Mouse (Mus musculus) fat pad, adult 2 months (tissue): Measurements from ENCODE around the gene Slc16a14.

Experiments used
- DNase-seq: peaks from one replicate; pipeline ENCODE4 v3.0.0-alpha.2; 2011; ENCODE audit warnings: low read depth, low spot score; ENCODE audit errors: extremely low read depth

Gene Slc16a14

GRCm38 (mm10) chr1:84912571-84912970 lies 22.4 kb downstream of the Slc16a14 start:
- DNase-seq = no peak

- DNase-seq = no peak
Observed at GRCm38 (mm10) chr1:84910177-84910804, 24.6 kb downstream of the Slc16a14 start.

- no peak for DNase-seq
Observed at GRCm38 (mm10) chr1:84904467-84904866, 30.5 kb downstream of the Slc16a14 start.

GRCm38 (mm10) chr1:84899156-84899555 lies 35.8 kb downstream of the Slc16a14 start:
- DNase-seq = no peak

DNA sequence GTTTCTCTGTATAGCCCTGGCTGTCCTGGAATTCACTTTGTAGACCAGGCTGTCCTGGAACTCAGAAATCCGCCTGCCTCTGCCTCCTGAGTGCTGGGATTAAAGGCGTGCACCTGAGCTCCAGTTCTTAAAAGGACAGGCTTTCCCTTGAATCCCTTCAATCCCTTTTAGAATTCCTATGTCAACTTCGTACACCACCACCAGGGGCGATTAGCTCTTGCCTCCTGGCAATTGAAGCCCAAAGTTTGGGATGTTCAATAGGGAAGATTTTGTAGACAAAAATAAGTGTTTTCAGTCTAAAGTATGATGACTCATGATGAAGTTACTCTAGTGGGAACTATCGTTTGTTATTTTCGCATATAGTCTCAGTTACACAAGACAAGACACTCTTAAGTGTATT lies 37.6 kb downstream of the Slc16a14 start:
- no peak for DNase-seq

DNA sequence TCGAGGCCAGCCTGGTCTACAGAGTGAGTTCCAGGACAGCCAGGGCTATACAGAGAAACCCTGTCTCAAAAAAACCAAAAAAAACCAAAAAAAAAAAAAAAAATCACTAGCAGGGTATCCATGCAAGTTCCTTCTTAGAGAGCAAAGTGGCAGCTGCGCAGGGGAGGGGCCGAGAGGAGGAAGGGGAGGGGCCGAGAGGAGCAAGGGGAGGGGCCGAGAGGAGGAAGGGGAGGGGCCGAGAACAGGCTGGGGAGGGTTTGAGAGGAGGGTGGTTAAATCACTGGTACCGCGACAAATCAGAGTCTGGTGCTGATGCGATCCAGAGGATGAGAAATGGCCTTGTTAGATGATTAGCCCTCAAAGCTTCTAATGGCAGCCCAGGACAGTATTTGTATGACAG lies 43.2 kb downstream of the Slc16a14 start:
- DNase-seq = no peak

DNA sequence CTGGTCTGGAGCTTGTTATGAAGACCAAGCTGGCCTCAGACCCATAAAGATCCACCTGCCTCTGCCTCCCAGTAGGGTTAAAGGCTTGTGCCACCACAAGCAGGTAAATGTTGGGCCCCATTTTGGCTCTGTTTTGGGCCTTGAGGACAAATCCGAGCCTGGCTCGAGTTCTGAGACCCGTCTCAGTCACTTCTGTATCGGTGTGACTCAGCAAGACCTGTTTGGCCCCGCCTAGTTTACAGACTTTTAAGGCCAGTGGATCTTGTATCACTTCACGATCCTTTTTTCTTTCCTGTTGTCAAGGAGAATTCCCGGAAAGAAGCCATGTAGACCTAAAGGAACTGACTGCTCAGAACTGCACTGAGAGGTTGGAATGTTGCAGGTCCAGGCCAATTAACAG lies 44.4 kb downstream of the Slc16a14 start:
- no peak for DNase-seq

DNA sequence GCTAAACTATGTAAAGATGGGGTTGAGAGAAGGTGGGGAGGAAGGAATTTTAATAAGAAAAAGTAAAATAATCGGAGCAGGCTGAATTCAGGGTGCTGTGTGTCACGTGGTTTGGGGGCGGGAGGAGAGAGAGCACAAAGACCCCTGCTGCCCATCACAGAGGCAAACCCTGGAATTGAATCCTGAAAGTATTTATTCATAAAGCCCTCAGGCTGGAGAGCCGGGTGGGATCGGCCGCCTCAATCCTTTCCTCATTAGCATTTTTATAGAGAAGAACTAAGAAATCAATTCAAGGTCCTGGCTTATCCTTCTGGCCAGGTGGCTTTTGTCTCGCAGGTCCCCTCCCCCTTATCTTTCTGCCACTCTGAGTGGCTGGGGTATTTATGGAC lies 44.9 kb downstream of the Slc16a14 start:
- DNase-seq = no peak

DNA sequence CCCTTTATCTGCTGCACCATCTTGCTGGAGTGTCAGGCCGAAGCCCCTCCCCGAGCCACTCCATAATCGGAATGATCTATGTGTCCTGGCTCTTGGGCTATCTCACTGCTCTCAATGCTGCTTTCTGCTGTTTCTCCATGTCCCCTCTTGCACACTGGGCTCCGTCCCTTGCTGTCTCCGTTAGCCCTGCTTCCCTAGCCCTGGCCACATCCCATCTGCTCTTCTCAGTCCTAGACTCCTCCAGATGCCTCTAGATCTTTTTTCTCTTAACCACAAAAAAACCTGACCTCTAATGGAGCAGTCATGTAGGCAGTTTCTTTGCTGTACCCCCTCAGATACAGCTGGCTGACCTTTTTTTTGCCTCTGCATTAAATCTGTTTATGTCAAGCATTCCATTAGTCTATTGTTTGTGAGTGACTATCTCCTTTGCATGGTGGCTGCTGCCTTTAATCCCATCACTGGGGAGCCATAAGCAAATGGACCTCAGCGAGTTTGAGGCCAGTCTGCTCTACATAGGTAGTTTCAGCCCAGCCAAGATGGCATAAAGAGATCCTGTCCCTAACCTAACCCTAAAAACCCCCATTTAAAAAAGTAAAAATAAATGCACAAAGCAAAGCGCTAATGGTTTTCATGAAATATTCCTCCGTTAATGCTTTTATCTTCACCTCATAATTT lies 45.5 kb downstream of the Slc16a14 start:
- no peak for DNase-seq

DNA sequence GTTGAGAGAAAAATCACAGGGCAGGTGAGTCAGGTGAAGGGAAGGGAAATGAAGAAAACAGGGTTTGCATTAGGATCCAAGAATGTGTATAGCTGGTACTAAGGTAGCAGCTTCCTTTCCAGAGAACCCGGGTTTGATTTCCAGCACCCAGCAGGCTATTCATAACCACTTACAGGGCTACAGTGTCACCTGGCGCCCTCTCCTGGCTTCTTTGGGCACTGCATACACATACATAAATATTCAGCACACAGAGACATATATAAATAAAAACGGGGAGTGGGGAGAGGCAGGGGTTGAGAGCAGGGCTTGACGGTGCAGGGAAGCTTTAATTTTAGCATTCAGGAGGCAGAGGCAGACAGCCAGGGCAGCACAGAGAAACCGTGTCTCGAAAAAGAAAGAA lies 49.0 kb downstream of the Slc16a14 start:
- no peak for DNase-seq

DNA sequence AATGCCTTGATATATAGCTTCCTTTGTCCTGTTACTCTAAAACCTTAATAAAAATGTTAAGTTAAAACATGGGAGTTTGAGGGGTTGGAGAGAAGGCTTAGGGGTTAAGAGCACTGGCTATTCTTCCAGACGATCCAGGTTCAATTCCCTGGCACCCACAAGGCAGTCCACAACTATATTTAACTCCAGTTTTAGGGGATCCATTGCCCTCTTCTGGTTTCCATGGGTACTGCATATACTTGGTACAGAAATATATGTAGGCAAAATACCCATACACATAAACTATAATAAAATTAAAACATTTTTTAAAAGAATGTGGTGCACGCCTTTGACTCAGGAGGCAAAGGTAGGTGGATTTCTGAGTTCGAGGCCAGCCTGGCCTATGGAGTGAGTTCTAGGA lies 49.8 kb downstream of the Slc16a14 start:
- no peak for DNase-seq

DNA sequence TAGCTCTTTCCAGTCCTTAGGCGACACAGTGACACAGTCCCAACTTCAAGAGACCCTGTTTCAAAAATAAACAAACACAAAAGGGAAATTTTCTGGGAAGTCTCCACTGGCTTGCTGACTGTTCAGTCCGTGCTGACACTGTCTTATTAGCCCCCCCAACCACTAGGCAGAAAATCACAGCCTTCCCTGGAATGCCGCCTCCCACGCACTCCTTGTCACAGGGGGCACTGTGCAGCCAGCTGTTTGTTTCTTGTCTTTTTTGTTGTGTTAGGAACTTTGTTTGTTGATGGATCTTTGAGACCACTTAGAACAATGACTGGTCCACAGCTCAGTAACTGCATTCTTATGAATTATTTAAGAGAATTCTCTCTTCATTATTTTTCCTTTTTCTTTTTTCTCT lies 51.0 kb downstream of the Slc16a14 start:
- DNase-seq = no peak

DNA sequence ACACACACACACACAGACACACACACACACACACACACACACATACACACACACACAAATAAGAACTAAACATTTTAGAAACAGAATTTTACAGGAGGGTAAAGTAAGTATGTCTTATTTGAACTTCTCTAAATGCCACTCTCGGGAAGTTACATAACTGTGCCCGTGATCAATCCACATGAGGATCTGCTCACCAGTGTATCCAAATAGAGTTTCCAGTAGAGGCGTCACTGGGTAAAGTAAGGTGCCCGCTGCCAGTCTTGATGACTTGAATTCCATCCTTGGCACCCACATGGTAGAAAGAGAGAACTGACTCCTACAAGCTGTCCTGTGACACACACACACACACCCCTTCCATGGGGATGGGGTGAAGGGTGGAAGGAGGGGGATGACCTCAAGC lies 52.0 kb downstream of the Slc16a14 start:
- DNase-seq = no peak

DNA sequence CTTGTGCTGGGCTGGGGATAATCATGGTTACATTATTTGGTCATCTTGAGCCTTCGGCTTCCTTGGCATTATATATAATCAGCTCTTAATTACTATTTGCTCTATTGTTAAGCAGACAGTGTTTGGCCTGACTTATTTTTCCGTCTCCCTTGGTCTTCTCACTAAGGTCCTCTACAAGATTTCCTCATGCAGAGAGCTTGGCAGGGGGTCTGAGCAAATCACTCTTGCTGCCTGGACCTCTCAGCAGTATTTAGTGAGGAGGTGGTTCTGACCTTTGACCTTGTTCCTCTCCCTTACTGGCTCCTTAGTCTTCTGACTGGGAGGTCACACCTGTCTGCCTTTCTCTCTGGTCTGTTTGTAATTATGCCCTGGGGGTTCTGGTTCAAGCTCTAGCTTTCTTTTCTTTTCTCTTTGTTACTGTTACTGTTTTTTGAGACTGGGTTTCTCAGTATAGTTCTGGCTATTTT lies 52.8 kb downstream of the Slc16a14 start:
- DNase-seq = no peak

GRCm38 (mm10) chr1:84881248-84882065 lies 53.5 kb downstream of the Slc16a14 start:
- no peak for DNase-seq

DNA sequence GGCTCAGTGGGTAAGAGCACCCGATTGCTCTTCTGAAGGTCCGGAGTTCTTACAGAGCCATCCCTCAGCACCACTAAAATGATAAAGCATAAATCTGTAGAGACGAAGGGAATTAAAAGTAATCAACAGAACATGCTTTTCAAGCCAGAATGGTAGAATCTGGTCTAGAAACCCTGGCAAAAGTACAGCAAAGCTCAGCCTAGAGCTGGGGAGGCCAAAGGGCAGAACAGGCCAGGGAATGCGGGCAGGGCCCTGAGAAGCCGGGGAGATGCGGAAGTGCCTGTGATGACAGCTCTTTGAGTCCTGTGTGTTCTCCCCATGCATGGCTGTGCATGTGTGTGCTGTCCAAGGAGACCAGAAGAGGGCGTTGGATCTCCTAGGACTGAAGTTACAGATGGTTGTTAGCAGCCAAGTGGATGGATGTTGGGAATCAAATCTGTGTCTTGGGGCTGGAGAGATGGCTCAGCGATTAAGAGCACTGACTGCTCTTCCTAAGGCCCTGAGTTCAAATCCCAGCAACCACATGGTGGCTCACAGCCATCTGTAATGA lies 55.3 kb downstream of the Slc16a14 start:
- DNase-seq = no peak

DNA sequence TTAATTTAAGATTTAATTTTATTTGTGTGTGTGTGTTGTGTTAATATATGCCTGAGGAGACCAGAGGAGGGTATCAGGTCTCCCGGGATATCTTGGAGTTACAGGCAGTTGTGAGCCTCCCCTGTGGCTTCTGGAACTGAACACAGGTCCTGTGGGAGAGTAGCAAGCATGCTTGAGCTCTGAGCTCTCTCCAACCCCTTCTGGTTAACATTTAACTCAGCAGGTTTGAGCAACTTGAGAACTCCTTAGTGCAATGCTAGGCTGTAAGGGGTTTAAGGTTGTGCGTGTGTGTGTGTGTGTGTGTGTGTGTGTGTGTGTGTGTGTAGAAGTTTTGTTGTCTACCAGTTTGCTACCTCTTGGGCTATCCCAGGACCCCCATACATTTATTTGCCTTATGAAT lies 57.3 kb downstream of the Slc16a14 start:
- DNase-seq = no peak

DNA sequence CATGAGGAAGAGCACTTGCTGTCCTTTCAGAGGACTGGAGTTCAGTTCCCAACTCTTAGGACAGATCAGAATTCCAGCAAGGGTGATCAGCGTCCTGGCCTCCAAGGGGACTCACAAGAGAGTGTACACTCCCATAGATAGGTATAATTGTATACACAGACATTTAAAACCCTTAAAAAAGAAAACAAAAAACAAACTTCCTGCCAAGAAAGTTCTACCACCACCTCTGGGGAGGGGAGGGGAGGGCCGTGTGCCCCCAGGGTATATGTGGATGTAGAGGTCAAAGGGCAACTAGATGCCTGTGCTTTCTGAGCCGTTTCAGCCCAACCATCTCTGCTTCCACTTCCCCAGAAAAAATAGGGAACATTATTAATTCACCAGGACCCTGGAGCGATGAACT lies 62.0 kb downstream of the Slc16a14 start:
- no peak for DNase-seq

DNA sequence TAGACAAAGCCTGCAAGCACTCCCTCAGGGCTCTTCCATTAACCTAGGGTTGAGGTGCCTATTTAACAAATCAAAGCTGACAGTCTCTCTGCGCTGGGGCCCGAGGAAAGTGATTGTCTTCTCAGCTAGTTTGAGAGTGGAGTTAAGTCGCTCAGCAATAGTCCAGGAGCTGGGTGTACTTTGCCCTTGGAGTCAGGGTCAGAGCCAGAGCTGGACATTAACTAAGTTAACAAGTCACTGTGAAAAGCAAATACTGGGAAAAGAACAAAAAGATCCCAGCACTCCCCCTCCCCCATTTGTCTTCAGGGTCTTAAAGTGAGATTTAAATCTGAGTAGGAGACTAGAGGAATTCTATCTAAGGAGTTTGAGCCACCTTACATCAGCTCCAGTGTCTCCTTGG lies 62.8 kb downstream of the Slc16a14 start:
- no peak for DNase-seq

DNA sequence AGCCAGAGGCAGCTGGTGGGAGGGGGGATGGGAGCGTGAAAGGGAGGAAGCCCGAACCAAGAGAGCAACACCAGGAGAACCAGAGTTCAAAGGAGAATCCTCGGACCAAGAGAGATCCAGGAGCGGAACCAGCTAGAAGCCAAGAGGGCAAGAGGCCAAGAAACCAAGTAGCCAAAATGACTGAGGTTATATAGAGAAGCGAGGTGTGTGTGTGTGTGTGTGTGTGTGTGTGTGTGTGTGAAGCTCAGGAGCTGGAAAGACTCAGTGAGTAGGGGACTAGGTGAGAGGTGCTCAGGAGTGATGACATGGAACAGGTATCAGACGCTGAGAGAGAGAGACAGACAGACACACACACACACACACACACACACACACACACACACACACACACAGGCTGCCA lies 63.8 kb downstream of the Slc16a14 start:
- DNase-seq = no peak

- DNase-seq = no peak
Observed at GRCm38 (mm10) chr1:84869498-84869897, 65.4 kb downstream of the Slc16a14 start.

- DNase-seq = no peak
Observed at GRCm38 (mm10) chr1:84868841-84869240, 66.1 kb downstream of the Slc16a14 start.
